Mouse (Mus musculus) hindbrain, embryonic 13.5 days (tissue): ENCODE data around the gene Cluh. TPM values are rescaled to one million over a fixed set of nuclear protein-coding genes. Genes with fewer than 3 reads are reported as not detected.
A peak's percentile ranks its signal among the peaks of the same experiment; 100 is the strongest.

Experiments
- ATAC-seq: fragments of 200-750 bp; cut with Nextera tagmentation; 2 replicates; pipeline ENCODE4 v1.8.0; 2017; ENCODE audit warnings: moderate TSS enrichment; ENCODE audit not compliant: low FRiP score
- H3K27ac ChIP-seq: fragments of 300-500 bp; sonication (generic); 2 replicates; pipeline ENCODE4 v1.5.1; 2015; ENCODE audit warnings: inconsistent platforms, mild to moderate bottlenecking, moderate library complexity
- H3K27me3 ChIP-seq: fragments of 300-500 bp; sonication (generic); 2 replicates; pipeline ENCODE4 v1.6.1; 2015; ENCODE audit warnings: mild to moderate bottlenecking, inconsistent platforms
- H3K36me3 ChIP-seq: fragments of 300-500 bp; sonication (generic); 2 replicates; pipeline ENCODE4 v1.6.1; 2015; ENCODE audit warnings: mild to moderate bottlenecking, inconsistent platforms
- H3K4me1 ChIP-seq: fragments of 300-500 bp; sonication (generic); replicated peaks from 2 replicates; pipeline ENCODE4 v1.6.1; 2015; ENCODE audit warnings: inconsistent platforms
- H3K4me2 ChIP-seq: fragments of 300-500 bp; sonication (generic); 2 replicates; pipeline ENCODE4 v1.6.1; 2015; ENCODE audit warnings: inconsistent platforms, mild to moderate bottlenecking, moderate library complexity
- H3K4me3 ChIP-seq: fragments of 300-500 bp; sonication (generic); 2 replicates; pipeline ENCODE4 v1.5.1; 2015; ENCODE audit warnings: mild to moderate bottlenecking, inconsistent platforms
- H3K9ac ChIP-seq: fragments of 300-500 bp; sonication (generic); 2 replicates; pipeline ENCODE4 v1.6.1; 2015; ENCODE audit warnings: mild to moderate bottlenecking, inconsistent platforms
- H3K9me3 ChIP-seq: fragments of 300-500 bp; sonication (generic); 2 replicates; pipeline ENCODE4 v1.6.1; 2016; ENCODE audit warnings: inconsistent platforms
- WGBS: fragments of 180-500 bp; shearing (Covaris S2); methylation state at CpG from one replicate; pipeline ENCODE4 v1.1.7; 2015; 5-methylcytosine and 5-hydroxymethylcytosine counted together
- polyA plus RNA-seq: library from polyadenylated mRNA; unstranded; fragments of >200 nt; fragmentation: Nextera tagmentation; extraction: Ambion mirVana; gene quantifications from 2 replicates; pipeline ENCODE4 v1.2.1, GENCODE M21; 2015

Cluh gene
- polyA plus RNA-seq, 1 experiment from 2014 or later = 14.3 TPM

- no peak for ATAC-seq
- Histone ChIP-seq H3K27ac (no peak overlapping the region), H3K4me3 (no peak overlapping the region), H3K4me2 (no peak overlapping the region), H3K36me3 (peaks cover 10% of the 10 kb centered on the region), H3K9ac (no peak overlapping the region), H3K9me3 (no peaks in the 10 kb centered on the region), H3K27me3 (peaks cover 16% of the 10 kb centered on the region), H3K4me1 (peaks cover 8% of the 10 kb centered on the region)
Observed at GRCm38 (mm10) chr11:74625333-74625732, 24.0 kb upstream of the Cluh start.

GRCm38 (mm10) chr11:74627481-74627880 is 21.8 kb upstream of the Cluh start:
- WGBS = 83% methylated on average over 3 of the region's 3 CpGs

GRCm38 (mm10) chr11:74631880-74632789 is 17.2 kb upstream of the Cluh start:
- no peaks in the 10 kb centered on the region for H3K9me3 ChIP-seq
- peaks cover 9% of the 10 kb centered on the region for H3K27me3 ChIP-seq
- H3K9ac ChIP-seq = no peak overlapping the region
- no peak for ATAC-seq
- H3K27ac ChIP-seq = no peak overlapping the region
- H3K4me3 ChIP-seq = no peak overlapping the region
- H3K36me3 ChIP-seq = peaks cover 22% of the 10 kb centered on the region
- H3K4me2 ChIP-seq = no peak overlapping the region
- WGBS = 69% methylated on average over 7 of the region's 7 CpGs
- H3K4me1 ChIP-seq = peaks cover 6% of the 10 kb centered on the region

More at GRCm38 (mm10) chr11:74627481-74627880, 21.8 kb upstream of the Cluh start:
- H3K4me2 ChIP-seq = no peak overlapping the region
- peaks cover 20% of the 10 kb centered on the region for H3K36me3 ChIP-seq
- H3K27ac ChIP-seq = no peak overlapping the region
- H3K27me3 ChIP-seq = no peaks in the 10 kb centered on the region; the same call in 1 of the 2 replicates
- no peak overlapping the region for H3K9ac ChIP-seq
- H3K4me1 ChIP-seq = 0 out of 2 replicates have a peak, but pooled peaks cover 3% of the 10 kb centered on the region
- H3K9me3 ChIP-seq = no peaks in the 10 kb centered on the region
- ATAC-seq = no peak
- H3K4me3 ChIP-seq = no peak overlapping the region

- ATAC-seq = no peak
- H3K9ac ChIP-seq = no peak overlapping the region
- H3K36me3 ChIP-seq = peaks cover 21% of the 10 kb centered on the region
- no peaks in the 10 kb centered on the region for H3K9me3 ChIP-seq
- H3K4me2 ChIP-seq = no peak overlapping the region
- peaks cover 26% of the 10 kb centered on the region for H3K4me1 ChIP-seq
- peaks cover 15% of the 10 kb centered on the region for H3K27me3 ChIP-seq
- 69% methylated on average over 5 of the region's 5 CpGs for WGBS
- no peak overlapping the region for H3K4me3 ChIP-seq
- no peak overlapping the region for H3K27ac ChIP-seq
Observed at GRCm38 (mm10) chr11:74634490-74635275, 14.6 kb upstream of the Cluh start.

GRCm38 (mm10) chr11:74637486-74637885 is 11.8 kb upstream of the Cluh start:
- peak overlapping the region; percentile 90 for H3K9ac ChIP-seq
- peaks cover 33% of the 10 kb centered on the region for H3K27me3 ChIP-seq
- no peak for ATAC-seq
- peak overlapping the region; percentile 83 for H3K4me2 ChIP-seq
- 23% methylated on average over 8 of the region's 8 CpGs for WGBS
- H3K27ac ChIP-seq = peak overlapping the region; percentile 95
- H3K4me1 ChIP-seq = peaks cover 22% of the 10 kb centered on the region
- peaks cover 7% of the 10 kb centered on the region; the same call in 1 of the 2 replicates for H3K36me3 ChIP-seq
- H3K4me3 ChIP-seq = peak overlapping the region; percentile 64
- no peaks in the 10 kb centered on the region for H3K9me3 ChIP-seq

- ATAC-seq = peak; percentile 89
- Histone ChIP-seq H3K4me2 (peak overlapping the region; percentile 83), H3K9ac (peak overlapping the region; percentile 90), H3K27me3 (peaks cover 33% of the 10 kb centered on the region), H3K36me3 (peaks cover 7% of the 10 kb centered on the region; the same call in 1 of the 2 replicates), H3K4me1 (peaks cover 22% of the 10 kb centered on the region), H3K27ac (peak overlapping the region; percentile 95), H3K4me3 (peak overlapping the region; percentile 64), H3K9me3 (no peaks in the 10 kb centered on the region)
- under 1% methylated on average over 84 of the region's 86 CpGs for whole genome bisulfite sequencing
Observed at GRCm38 (mm10) chr11:74637971-74638790, 11.1 kb upstream of the Cluh start.

- Histone ChIP-seq H3K27me3 (peaks cover 33% of the 10 kb centered on the region), H3K4me1 (peaks cover 22% of the 10 kb centered on the region), H3K36me3 (peaks cover 7% of the 10 kb centered on the region; the same call in 1 of the 2 replicates), H3K9ac (peak overlapping the region; percentile 90), H3K9me3 (no peaks in the 10 kb centered on the region), H3K4me3 (peak overlapping the region; percentile 64), H3K27ac (peak overlapping the region; percentile 95), H3K4me2 (peak overlapping the region; percentile 83)
- 15% methylated on average over 9 of the region's 9 CpGs for WGBS
- peak; percentile 54 for ATAC-seq
Observed at GRCm38 (mm10) chr11:74638791-74639411, 10.4 kb upstream of the Cluh start.

GRCm38 (mm10) chr11:74639628-74640027 is 9.7 kb upstream of the Cluh start:
- Histone ChIP-seq H3K9ac (no peak overlapping the region), H3K4me1 (peaks cover 22% of the 10 kb centered on the region), H3K27ac (peak overlapping the region; percentile 95; the same call in 1 of the 2 replicates), H3K4me3 (no peak overlapping the region), H3K36me3 (peaks cover 7% of the 10 kb centered on the region; the same call in 1 of the 2 replicates), H3K4me2 (no peak overlapping the region), H3K27me3 (peaks cover 33% of the 10 kb centered on the region), H3K9me3 (no peaks in the 10 kb centered on the region)
- 82% methylated on average over 1 of the region's 1 CpGs for WGBS
- ATAC-seq = no peak

- no peak overlapping the region for H3K4me2 ChIP-seq
- peaks cover 41% of the 10 kb centered on the region for H3K4me1 ChIP-seq
- H3K9ac ChIP-seq = no peak overlapping the region
- H3K36me3 ChIP-seq = no peaks in the 10 kb centered on the region
- no peak for ATAC-seq
- H3K27me3 ChIP-seq = no peaks in the 10 kb centered on the region
- no peak overlapping the region for H3K4me3 ChIP-seq
- no peaks in the 10 kb centered on the region for H3K9me3 ChIP-seq
- 81% methylated on average over 1 of the region's 1 CpGs for WGBS
- H3K27ac ChIP-seq = no peak overlapping the region
Observed at GRCm38 (mm10) chr11:74647966-74648365, 1.3 kb upstream of the Cluh start.

GRCm38 (mm10) chr11:74648676-74649075 is 619 bp upstream of the Cluh start:
- H3K4me1 ChIP-seq = peaks cover 48% of the 10 kb centered on the region
- H3K36me3 ChIP-seq = no peaks in the 10 kb centered on the region
- no peaks in the 10 kb centered on the region for H3K9me3 ChIP-seq
- ATAC-seq = peak; percentile 26
- peak overlapping the region; percentile 95 for H3K4me2 ChIP-seq
- peak overlapping the region; percentile 91 for H3K4me3 ChIP-seq
- peak overlapping the region; percentile 90 for H3K9ac ChIP-seq
- peak overlapping the region; percentile 81 for H3K27ac ChIP-seq
- H3K27me3 ChIP-seq = no peaks in the 10 kb centered on the region
- 7% methylated on average over 1 of the region's 1 CpGs for WGBS
